Mouse (Mus musculus): ENCODE measurements at regions not wholly inside any gene's neighbourhood (a gene's known extent, or its start where the extent isn't known, plus 50 kb on each side); places are given as distances from the start of the nearest gene placed in this dataset.

- H3K4me3 ChIP-seq, result no peak overlapping the region
- no peaks in the 10 kb centered on the region for H3K36me3 ChIP-seq (ENCODE audit: control insufficient read depth, insufficient read depth, low read length)
- H3K79me2 ChIP-seq (replicated peaks; ENCODE audit: control insufficient read depth, insufficient read depth, low read length), result no peaks in the 10 kb centered on the region
- no peak overlapping the region for H3K9ac ChIP-seq (ENCODE audit: low read depth, low read length)
- TF ChIP-seq CTCF (IDR thresholded peaks at IDR 0.05), result no peak
- TF ChIP-seq EP300 (IDR thresholded peaks at IDR 0.05; ENCODE audit: insufficient read depth, low read depth, low read length), result no peak
- no peak for TF ChIP-seq POLR2A (IDR thresholded peaks at IDR 0.05; ENCODE audit: insufficient read depth, low read depth, low read length)
- H3K4me1 ChIP-seq (ENCODE audit: control insufficient read depth, insufficient read depth, low read length), result no peaks in the 10 kb centered on the region
- H3K27ac ChIP-seq, result no peak overlapping the region
- intact Hi-C loops (cut with DNase I), result no loop called here
- no peak for DNase-seq
- no peaks in the 10 kb centered on the region for H3K27me3 ChIP-seq (ENCODE audit: control insufficient read depth, insufficient read depth, low read length)
Observed at GRCm38 (mm10) chr1:159124874-159125273, 107.2 kb upstream of the Cop1 start.

DNA sequence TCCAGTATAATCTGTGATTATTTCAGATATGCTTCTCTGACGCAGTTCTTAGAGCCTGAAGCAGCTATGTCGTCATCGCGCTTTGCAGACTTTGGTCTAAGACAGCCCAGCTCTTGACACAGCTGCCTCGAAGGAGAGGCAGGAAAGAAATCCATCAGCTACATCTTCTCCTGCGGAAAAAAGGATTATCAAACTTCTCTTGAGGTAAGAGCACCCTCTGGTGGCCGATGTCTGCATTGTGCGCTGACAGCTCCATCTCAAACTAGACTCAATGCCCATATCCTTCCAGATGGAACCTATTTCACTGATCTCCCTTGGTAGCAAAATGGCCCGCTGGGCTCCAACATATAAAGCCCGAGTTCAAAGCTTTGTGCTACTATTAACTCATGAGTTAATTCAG is 96.8 kb upstream of the Cop1 start:
- no peaks in the 10 kb centered on the region for H3K36me3 ChIP-seq (ENCODE audit: control insufficient read depth, insufficient read depth, low read length)
- no peaks in the 10 kb centered on the region for H3K27me3 ChIP-seq (ENCODE audit: control insufficient read depth, insufficient read depth, low read length)
- TF ChIP-seq POLR2A (IDR thresholded peaks at IDR 0.05; ENCODE audit: insufficient read depth, low read depth, low read length), result no peak
- peak; percentile 100; the same call in 1 of the 2 replicates for TF ChIP-seq CTCF (IDR thresholded peaks at IDR 0.05)
- TF ChIP-seq EP300 (IDR thresholded peaks at IDR 0.05; ENCODE audit: insufficient read depth, low read depth, low read length), result peak; percentile 81
- peak overlapping the region; percentile 23; the same call in 1 of the 2 replicates for H3K4me3 ChIP-seq
- no peaks in the 10 kb centered on the region for H3K4me1 ChIP-seq (ENCODE audit: control insufficient read depth, insufficient read depth, low read length)
- H3K79me2 ChIP-seq (replicated peaks; ENCODE audit: control insufficient read depth, insufficient read depth, low read length), result no peaks in the 10 kb centered on the region
- H3K9ac ChIP-seq (ENCODE audit: low read depth, low read length), result no peak overlapping the region
- DNase-seq, result peak; percentile 65 to 79
- WGBS, result 6% methylated on average over 10 of the region's 10 CpGs
- no peak overlapping the region for H3K27ac ChIP-seq
- intact Hi-C loops (cut with DNase I), result loop anchor here (1.0 to 5.0 kb wide), 4 partner anchors 182 to 465 kb away; no protein-coding TSS in a partner anchor

DNA sequence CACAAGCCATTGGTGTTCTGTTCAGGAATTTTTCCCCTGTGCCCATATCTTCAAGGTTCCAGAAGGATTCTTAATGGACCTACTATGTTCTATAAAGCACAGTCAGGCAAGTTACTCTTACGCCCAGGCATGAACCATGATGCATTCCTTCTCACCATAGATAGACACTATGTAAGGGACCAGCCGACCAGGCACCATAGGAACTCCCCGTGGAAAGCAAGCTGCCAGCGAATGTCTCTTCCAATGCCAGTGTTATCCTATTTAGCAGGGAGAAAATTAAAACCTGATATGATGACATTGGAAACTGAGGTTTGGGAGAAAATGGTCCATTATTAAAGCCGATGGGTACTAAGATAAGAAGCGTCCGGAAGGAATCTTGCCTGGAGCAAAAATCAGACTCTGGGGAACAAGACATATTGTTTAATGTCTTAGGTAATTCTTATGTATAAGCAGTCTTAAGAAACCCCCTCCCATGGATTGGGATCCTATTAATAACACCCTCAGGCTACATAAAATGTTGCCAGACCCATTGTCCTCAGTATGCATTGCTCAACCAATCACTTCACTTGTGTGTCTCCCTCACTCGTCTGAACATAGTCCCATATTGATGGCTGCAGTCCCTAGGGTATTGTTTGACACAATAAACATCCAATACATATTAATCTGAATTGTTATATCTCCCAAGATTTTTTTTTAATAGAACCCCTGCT is 84.2 kb upstream of the Cop1 start:
- no peak for DNase-seq
- Histone ChIP-seq H3K9ac (ENCODE audit: low read depth, low read length) (no peak overlapping the region), H3K79me2 (replicated peaks; ENCODE audit: control insufficient read depth, insufficient read depth, low read length) (no peaks in the 10 kb centered on the region), H3K4me3 (no peak overlapping the region), H3K27me3 (ENCODE audit: control insufficient read depth, insufficient read depth, low read length) (no peaks in the 10 kb centered on the region), H3K4me1 (ENCODE audit: control insufficient read depth, insufficient read depth, low read length) (no peaks in the 10 kb centered on the region), H3K36me3 (ENCODE audit: control insufficient read depth, insufficient read depth, low read length) (no peaks in the 10 kb centered on the region), H3K27ac (no peak overlapping the region)
- no peak for TF ChIP-seq CTCF (IDR thresholded peaks at IDR 0.05)
- TF ChIP-seq EP300 (IDR thresholded peaks at IDR 0.05; ENCODE audit: insufficient read depth, low read depth, low read length), result no peak
- TF ChIP-seq POLR2A (IDR thresholded peaks at IDR 0.05; ENCODE audit: insufficient read depth, low read depth, low read length), result no peak
- WGBS, result 90% methylated on average over 8 of the region's 8 CpGs
- intact Hi-C loops (cut with DNase I), result no loop called here

DNA sequence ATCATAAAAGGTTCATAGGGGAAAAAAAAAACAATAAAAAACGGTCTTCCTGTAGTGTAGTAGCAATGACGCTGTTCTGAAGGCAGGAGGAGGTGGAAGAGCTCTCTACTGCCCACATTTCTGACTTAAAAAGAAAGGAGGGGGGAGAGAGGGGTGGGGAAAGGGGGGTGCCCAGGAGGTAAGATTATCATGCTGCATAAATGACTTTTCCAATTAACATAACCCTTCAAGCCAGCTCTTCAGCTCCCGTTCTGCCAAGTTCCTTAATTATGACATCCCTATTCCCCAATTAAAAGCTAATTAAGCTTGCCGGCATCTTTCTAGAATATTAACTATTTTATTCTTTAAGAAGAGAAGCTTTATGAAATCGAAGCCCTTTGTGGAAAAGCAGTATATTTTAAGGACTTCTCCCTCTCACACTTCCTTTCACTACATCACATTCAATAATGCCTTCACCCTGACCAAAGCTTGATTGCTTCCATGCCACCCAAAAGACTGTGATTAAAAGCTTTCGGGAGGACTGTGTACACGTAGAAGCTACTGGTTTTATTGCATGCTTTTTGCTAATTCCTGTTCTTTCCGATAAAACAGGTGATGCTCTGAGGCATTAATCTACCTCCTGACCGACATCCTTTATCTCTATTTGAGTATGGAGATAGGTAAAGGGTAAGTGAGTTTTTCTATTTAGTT is 83.5 kb upstream of the Cop1 start:
- TF ChIP-seq CTCF (IDR thresholded peaks at IDR 0.05) (no peak), EP300 (IDR thresholded peaks at IDR 0.05; ENCODE audit: insufficient read depth, low read depth, low read length) (no peak), POLR2A (IDR thresholded peaks at IDR 0.05; ENCODE audit: insufficient read depth, low read depth, low read length) (no peak)
- H3K36me3 ChIP-seq (ENCODE audit: control insufficient read depth, insufficient read depth, low read length), result no peaks in the 10 kb centered on the region
- intact Hi-C loops (cut with DNase I), result no loop called here
- H3K4me3 ChIP-seq, result no peak overlapping the region
- H3K4me1 ChIP-seq (ENCODE audit: control insufficient read depth, insufficient read depth, low read length), result no peaks in the 10 kb centered on the region
- no peaks in the 10 kb centered on the region for H3K27me3 ChIP-seq (ENCODE audit: control insufficient read depth, insufficient read depth, low read length)
- no peak overlapping the region for H3K27ac ChIP-seq
- H3K79me2 ChIP-seq (replicated peaks; ENCODE audit: control insufficient read depth, insufficient read depth, low read length), result no peaks in the 10 kb centered on the region
- WGBS, result 75% methylated on average over 9 of the region's 9 CpGs
- no peak for DNase-seq
- no peak overlapping the region for H3K9ac ChIP-seq (ENCODE audit: low read depth, low read length)

- intact Hi-C loops (cut with DNase I), result no loop called here
- Histone ChIP-seq H3K4me3 (no peak overlapping the region), H3K36me3 (ENCODE audit: control insufficient read depth, insufficient read depth, low read length) (no peaks in the 10 kb centered on the region), H3K79me2 (replicated peaks; ENCODE audit: control insufficient read depth, insufficient read depth, low read length) (no peaks in the 10 kb centered on the region), H3K27me3 (ENCODE audit: control insufficient read depth, insufficient read depth, low read length) (no peaks in the 10 kb centered on the region), H3K27ac (no peak overlapping the region), H3K9ac (ENCODE audit: low read depth, low read length) (no peak overlapping the region), H3K4me1 (ENCODE audit: control insufficient read depth, insufficient read depth, low read length) (no peaks in the 10 kb centered on the region)
- TF ChIP-seq EP300 (IDR thresholded peaks at IDR 0.05; ENCODE audit: insufficient read depth, low read depth, low read length), result no peak
- TF ChIP-seq POLR2A (IDR thresholded peaks at IDR 0.05; ENCODE audit: insufficient read depth, low read depth, low read length), result no peak
- TF ChIP-seq CTCF (IDR thresholded peaks at IDR 0.05), result no peak
- WGBS, result 84% methylated on average over 6 of the region's 6 CpGs
- no peak for DNase-seq
Observed at GRCm38 (mm10) chr1:159149207-159149606, 82.9 kb upstream of the Cop1 start.

DNA sequence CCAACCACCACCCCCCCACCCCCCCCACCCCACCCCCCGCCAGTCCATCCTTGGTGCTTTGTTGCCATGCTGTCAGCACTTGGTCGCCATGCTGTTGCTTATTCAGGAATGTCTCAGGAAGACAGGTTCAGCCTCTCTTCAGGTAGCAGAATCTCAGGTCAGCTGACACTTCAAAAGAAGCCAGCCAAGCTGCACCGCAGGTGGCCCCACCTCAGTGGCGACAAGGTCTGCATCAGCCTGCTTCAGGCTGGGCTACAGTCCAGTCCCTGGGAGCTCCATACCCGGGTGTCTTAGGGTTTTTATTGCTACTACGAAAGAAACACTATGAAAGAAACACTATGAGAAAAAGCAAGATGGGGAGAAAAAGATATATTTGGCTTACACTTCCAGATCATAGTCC is 82.4 kb upstream of the Cop1 start:
- DNase-seq, result no peak
- H3K36me3 ChIP-seq (ENCODE audit: control insufficient read depth, insufficient read depth, low read length), result no peaks in the 10 kb centered on the region
- WGBS, result 63% methylated on average over 6 of the region's 6 CpGs
- intact Hi-C loops (cut with DNase I), result no loop called here
- no peaks in the 10 kb centered on the region for H3K79me2 ChIP-seq (replicated peaks; ENCODE audit: control insufficient read depth, insufficient read depth, low read length)
- H3K4me3 ChIP-seq, result no peak overlapping the region
- no peaks in the 10 kb centered on the region for H3K4me1 ChIP-seq (ENCODE audit: control insufficient read depth, insufficient read depth, low read length)
- TF ChIP-seq CTCF (IDR thresholded peaks at IDR 0.05) (no peak), EP300 (IDR thresholded peaks at IDR 0.05; ENCODE audit: insufficient read depth, low read depth, low read length) (no peak), POLR2A (IDR thresholded peaks at IDR 0.05; ENCODE audit: insufficient read depth, low read depth, low read length) (no peak)
- H3K9ac ChIP-seq (ENCODE audit: low read depth, low read length), result no peak overlapping the region
- no peak overlapping the region for H3K27ac ChIP-seq
- H3K27me3 ChIP-seq (ENCODE audit: control insufficient read depth, insufficient read depth, low read length), result no peaks in the 10 kb centered on the region

Data from heart, adult 2 months (tissue).